Mouse (Mus musculus) stomach, embryonic 15.5 days (tissue): ENCODE measurements around the gene Kat2a. TPM values are rescaled to one million over a fixed set of nuclear protein-coding genes. Genes with fewer than 3 reads are reported as not detected.
"Not testable (repeated sequence)": the region's sequence is repeated elsewhere in the genome, so short reads cannot be mapped to it uniquely, and the experiment has no call there.

Experiments
- ATAC-seq: fragments of 200-750 bp; cut with Nextera tagmentation; 2 replicates; pipeline ENCODE4 v1.8.0; 2017; ENCODE audit warnings: low read depth, moderate number of reproducible peaks, moderate TSS enrichment; ENCODE audit not compliant: insufficient read depth, low FRiP score
- H3K27ac ChIP-seq: fragments of 300-500 bp; sonication (generic); 2 replicates; pipeline ENCODE4 v1.5.1; 2015; ENCODE audit warnings: mild to moderate bottlenecking, inconsistent platforms
- H3K27me3 ChIP-seq: fragments of 300-500 bp; sonication (generic); replicated peaks from 2 replicates; pipeline ENCODE4 v1.6.1; 2015; ENCODE audit warnings: inconsistent platforms
- H3K36me3 ChIP-seq: fragments of 300-500 bp; sonication (generic); 2 replicates; pipeline ENCODE4 v1.6.1; 2015; ENCODE audit warnings: inconsistent platforms
- H3K4me1 ChIP-seq: fragments of 300-500 bp; sonication (generic); 2 replicates; pipeline ENCODE4 v1.6.1; 2015; ENCODE audit warnings: inconsistent platforms
- H3K4me2 ChIP-seq: fragments of 300-500 bp; sonication (generic); 2 replicates; pipeline ENCODE4 v1.6.1; 2015; ENCODE audit warnings: mild to moderate bottlenecking, inconsistent platforms
- H3K4me3 ChIP-seq: fragments of 300-500 bp; sonication (generic); replicated peaks from 2 replicates; pipeline ENCODE4 v1.5.1; 2015; ENCODE audit warnings: inconsistent platforms
- H3K9ac ChIP-seq: fragments of 300-500 bp; sonication (generic); 2 replicates; pipeline ENCODE4 v1.6.1; 2015; ENCODE audit warnings: inconsistent platforms
- H3K9me3 ChIP-seq: fragments of 300-500 bp; sonication (generic); 2 replicates; pipeline ENCODE4 v1.6.1; 2016; ENCODE audit warnings: inconsistent platforms
- WGBS: fragments of 180-500 bp; shearing (Covaris S2); methylation state at CpG from one replicate; pipeline ENCODE4 v1.1.7; 2015; 5-methylcytosine and 5-hydroxymethylcytosine counted together
- polyA plus RNA-seq: library from polyadenylated mRNA; unstranded; fragments of >200 nt; fragmentation: Nextera tagmentation; extraction: Ambion mirVana; gene quantifications from 2 replicates; pipeline ENCODE4 v1.2.1, GENCODE M21; 2015

The Kat2a gene
- polyA plus RNA-seq, 1 experiment from 2014 or later, result 47.3 TPM

GRCm38 (mm10) chr11:100685371-100685770 lies 26.9 kb downstream of the Kat2a start:
- Histone ChIP-seq H3K27me3 (no peaks in the 10 kb centered on the region), H3K9ac (no peak overlapping the region), H3K4me2 (no peak overlapping the region), H3K36me3 (no peaks in the 10 kb centered on the region), H3K4me3 (no peak overlapping the region), H3K27ac (no peak overlapping the region), H3K9me3 (no peaks in the 10 kb centered on the region), H3K4me1 (no peaks in the 10 kb centered on the region)
- WGBS, result 70% methylated on average over 3 of the region's 3 CpGs
- no peak for ATAC-seq

- no peak for ATAC-seq
- H3K4me1 ChIP-seq, result no peaks in the 10 kb centered on the region
- H3K9ac ChIP-seq, result no peak overlapping the region
- no peaks in the 10 kb centered on the region for H3K27me3 ChIP-seq
- H3K27ac ChIP-seq, result no peak overlapping the region
- H3K36me3 ChIP-seq, result no peaks in the 10 kb centered on the region
- no peaks in the 10 kb centered on the region for H3K9me3 ChIP-seq
- no peak overlapping the region for H3K4me3 ChIP-seq
- WGBS, result 69% methylated on average over 2 of the region's 2 CpGs
- H3K4me2 ChIP-seq, result no peak overlapping the region
Measured at GRCm38 (mm10) chr11:100684084-100684483, 28.2 kb downstream of the Kat2a start.

GRCm38 (mm10) chr11:100682526-100682925 lies 29.7 kb downstream of the Kat2a start:
- Histone ChIP-seq H3K27ac (no peak overlapping the region), H3K4me2 (no peak overlapping the region), H3K4me3 (no peak overlapping the region), H3K9ac (no peak overlapping the region), H3K27me3 (no peaks in the 10 kb centered on the region), H3K4me1 (no peaks in the 10 kb centered on the region), H3K36me3 (no peaks in the 10 kb centered on the region), H3K9me3 (no peaks in the 10 kb centered on the region)
- 73% methylated on average over 5 of the region's 5 CpGs for WGBS
- no peak for ATAC-seq

GRCm38 (mm10) chr11:100681826-100682225 lies 30.4 kb downstream of the Kat2a start:
- H3K4me1 ChIP-seq, result no peaks in the 10 kb centered on the region
- no peak overlapping the region for H3K4me3 ChIP-seq
- WGBS, result 67% methylated on average over 5 of the region's 5 CpGs
- H3K27ac ChIP-seq, result no peak overlapping the region
- H3K27me3 ChIP-seq, result no peaks in the 10 kb centered on the region
- ATAC-seq, result no peak
- H3K9ac ChIP-seq, result no peak overlapping the region
- no peaks in the 10 kb centered on the region for H3K9me3 ChIP-seq
- H3K4me2 ChIP-seq, result no peak overlapping the region
- no peaks in the 10 kb centered on the region for H3K36me3 ChIP-seq

- Histone ChIP-seq H3K27ac (no peak overlapping the region), H3K27me3 (peaks cover 7% of the 10 kb centered on the region; the same call in 1 of the 2 replicates), H3K4me2 (no peak overlapping the region), H3K9ac (no peak overlapping the region), H3K9me3 (no peaks in the 10 kb centered on the region), H3K4me1 (peaks cover 5% of the 10 kb centered on the region), H3K4me3 (no peak overlapping the region), H3K36me3 (no peaks in the 10 kb centered on the region)
- WGBS, result 41% methylated on average over 7 of the region's 7 CpGs
- ATAC-seq, result no peak
Measured at GRCm38 (mm10) chr11:100677810-100678209, 34.5 kb downstream of the Kat2a start.

GRCm38 (mm10) chr11:100673169-100673568 lies 39.1 kb downstream of the Kat2a start:
- WGBS, result 2% methylated on average over 23 of the region's 23 CpGs

GRCm38 (mm10) chr11:100671956-100672355 lies 40.3 kb downstream of the Kat2a start:
- no peak for ATAC-seq
- no peak overlapping the region for H3K27ac ChIP-seq
- no peaks in the 10 kb centered on the region for H3K9me3 ChIP-seq
- 38% methylated on average over 2 of the region's 2 CpGs for WGBS
- no peak overlapping the region for H3K4me2 ChIP-seq
- no peaks in the 10 kb centered on the region for H3K36me3 ChIP-seq
- no peak overlapping the region for H3K9ac ChIP-seq
- peaks cover 7% of the 10 kb centered on the region; the same call in 1 of the 2 replicates for H3K27me3 ChIP-seq
- H3K4me3 ChIP-seq, result no peak overlapping the region
- H3K4me1 ChIP-seq, result peaks cover 6% of the 10 kb centered on the region

More at GRCm38 (mm10) chr11:100673169-100673568, 39.1 kb downstream of the Kat2a start:
- Histone ChIP-seq H3K36me3 (no peaks in the 10 kb centered on the region), H3K9ac (peak overlapping the region; percentile 19; the same call in 1 of the 2 replicates), H3K9me3 (no peaks in the 10 kb centered on the region), H3K27ac (no peak overlapping the region), H3K4me3 (no peak overlapping the region; the same call in 1 of the 2 replicates), H3K27me3 (peaks cover 7% of the 10 kb centered on the region; the same call in 1 of the 2 replicates), H3K4me2 (peak overlapping the region; percentile 38; the same call in 1 of the 2 replicates), H3K4me1 (peaks cover 6% of the 10 kb centered on the region)
- ATAC-seq, result peak; percentile 63; the same call in 1 of the 2 replicates

- H3K27me3 ChIP-seq, result peaks cover 7% of the 10 kb centered on the region; the same call in 1 of the 2 replicates
- no peaks in the 10 kb centered on the region for H3K9me3 ChIP-seq
- no peak for ATAC-seq
- H3K4me3 ChIP-seq, result no peak overlapping the region
- H3K4me2 ChIP-seq, result no peak overlapping the region
- WGBS, result 69% methylated on average over 1 of the region's 1 CpGs
- H3K27ac ChIP-seq, result no peak overlapping the region
- H3K4me1 ChIP-seq, result peaks cover 6% of the 10 kb centered on the region
- H3K36me3 ChIP-seq, result no peaks in the 10 kb centered on the region
- no peak overlapping the region for H3K9ac ChIP-seq
Measured at GRCm38 (mm10) chr11:100671049-100671448, 41.2 kb downstream of the Kat2a start.

- no peak for ATAC-seq
- no peak overlapping the region for H3K4me2 ChIP-seq
Measured at GRCm38 (mm10) chr11:100659806-100660205, 52.5 kb downstream of the Kat2a start.

GRCm38 (mm10) chr11:100656458-100656857 lies 55.8 kb downstream of the Kat2a start:
- Histone ChIP-seq H3K27ac (no peak overlapping the region), H3K4me1 (no peaks in the 10 kb centered on the region), H3K9me3 (no peaks in the 10 kb centered on the region), H3K4me2 (no peak overlapping the region), H3K4me3 (no peak overlapping the region), H3K9ac (no peak overlapping the region), H3K27me3 (peaks cover under 1% of the 10 kb centered on the region), H3K36me3 (no peaks in the 10 kb centered on the region)
- no peak for ATAC-seq
- WGBS, result 19% methylated on average over 6 of the region's 6 CpGs

More at GRCm38 (mm10) chr11:100659806-100660205, 52.5 kb downstream of the Kat2a start:
- no peak overlapping the region for H3K27ac ChIP-seq
- no peak overlapping the region for H3K9ac ChIP-seq
- H3K9me3 ChIP-seq, result no peaks in the 10 kb centered on the region
- H3K27me3 ChIP-seq, result no peaks in the 10 kb centered on the region
- H3K4me3 ChIP-seq, result no peak overlapping the region
- H3K36me3 ChIP-seq, result no peaks in the 10 kb centered on the region
- 66% methylated on average over 10 of the region's 10 CpGs for WGBS
- H3K4me1 ChIP-seq, result no peaks in the 10 kb centered on the region

- H3K9me3 ChIP-seq, H3K4me1 ChIP-seq, H3K9ac ChIP-seq, H3K27ac ChIP-seq, H3K27me3 ChIP-seq, ATAC-seq, H3K36me3 ChIP-seq, H3K4me3 ChIP-seq, H3K4me2 ChIP-seq: not testable (repeated sequence)
- WGBS, result 52% methylated on average over 3 of the region's 3 CpGs
Measured at GRCm38 (mm10) chr11:100655589-100655988, 56.7 kb downstream of the Kat2a start.
